Mouse (Mus musculus): ENCODE measurements at regions not wholly inside any gene's neighbourhood (a gene's known extent, or its start where the extent isn't known, plus 50 kb on each side); places are given as distances from the start of the nearest gene placed in this dataset.

GRCm38 (mm10) chr6:147755750-147756523 lies 280.3 kb downstream of the Ccdc91 start:
- no peak for DNase-seq (ENCODE audit: low spot score in 2 of 2)

GRCm38 (mm10) chr6:147759485-147759884 lies 283.9 kb downstream of the Ccdc91 start:
- no peak for DNase-seq (ENCODE audit: low spot score in 2 of 2)

- DNase-seq (ENCODE audit: low spot score in 2 of 2), result no peak
Observed at GRCm38 (mm10) chr6:147760113-147760512, 284.5 kb downstream of the Ccdc91 start.

GRCm38 (mm10) chr6:147765241-147765640 lies 281.8 kb upstream of the Far2 start:
- no peak for DNase-seq (ENCODE audit: low spot score in 2 of 2)

- DNase-seq (ENCODE audit: low spot score in 2 of 2), result no peak
Observed at GRCm38 (mm10) chr6:147769180-147769579, 277.9 kb upstream of the Far2 start.

- no peak for DNase-seq (ENCODE audit: low spot score in 2 of 2)
Observed at GRCm38 (mm10) chr6:147770034-147770433, 277.0 kb upstream of the Far2 start.

GRCm38 (mm10) chr6:147771411-147771810 lies 275.6 kb upstream of the Far2 start:
- no peak for DNase-seq (ENCODE audit: low spot score in 2 of 2)

GRCm38 (mm10) chr6:147773904-147774303 lies 273.2 kb upstream of the Far2 start:
- DNase-seq (ENCODE audit: low spot score in 2 of 2), result no peak

GRCm38 (mm10) chr6:147774626-147775025 lies 272.4 kb upstream of the Far2 start:
- no peak for DNase-seq (ENCODE audit: low spot score in 2 of 2)

GRCm38 (mm10) chr6:147779466-147779865 lies 267.6 kb upstream of the Far2 start:
- DNase-seq (ENCODE audit: low spot score in 2 of 2), result no peak

GRCm38 (mm10) chr6:147784249-147784648 lies 262.8 kb upstream of the Far2 start:
- no peak for DNase-seq (ENCODE audit: low spot score in 2 of 2)

GRCm38 (mm10) chr6:147784854-147785253 lies 262.2 kb upstream of the Far2 start:
- DNase-seq (ENCODE audit: low spot score in 2 of 2), result no peak

GRCm38 (mm10) chr6:147788095-147788494 lies 259.0 kb upstream of the Far2 start:
- no peak for DNase-seq (ENCODE audit: low spot score in 2 of 2)

GRCm38 (mm10) chr6:147789112-147789511 lies 257.9 kb upstream of the Far2 start:
- DNase-seq (ENCODE audit: low spot score in 2 of 2), result no peak

- no peak for DNase-seq (ENCODE audit: low spot score in 2 of 2)
Observed at GRCm38 (mm10) chr6:147793811-147794210, 253.2 kb upstream of the Far2 start.

- no peak for DNase-seq (ENCODE audit: low spot score in 2 of 2)
Observed at GRCm38 (mm10) chr6:147794351-147794750, 252.7 kb upstream of the Far2 start.

GRCm38 (mm10) chr6:147799009-147799727 lies 247.9 kb upstream of the Far2 start:
- DNase-seq (ENCODE audit: low spot score in 2 of 2), result no peak

GRCm38 (mm10) chr6:147799861-147800260 lies 247.2 kb upstream of the Far2 start:
- DNase-seq (ENCODE audit: low spot score in 2 of 2), result no peak

GRCm38 (mm10) chr6:147800846-147801245 lies 246.2 kb upstream of the Far2 start:
- no peak for DNase-seq (ENCODE audit: low spot score in 2 of 2)

GRCm38 (mm10) chr6:147803893-147804292 lies 243.2 kb upstream of the Far2 start:
- DNase-seq (ENCODE audit: low spot score in 2 of 2), result no peak

- no peak for DNase-seq (ENCODE audit: low spot score in 2 of 2)
Observed at GRCm38 (mm10) chr6:147810710-147811109, 236.3 kb upstream of the Far2 start.

GRCm38 (mm10) chr6:147816861-147817260 lies 230.2 kb upstream of the Far2 start:
- DNase-seq (ENCODE audit: low spot score in 2 of 2), result no peak

GRCm38 (mm10) chr6:147817262-147817661 lies 229.8 kb upstream of the Far2 start:
- no peak for DNase-seq (ENCODE audit: low spot score in 2 of 2)

All from spleen, postnatal 36 days (tissue).